Mouse (Mus musculus) G1E (cell line): ENCODE data around the gene Gnas. TPM values are rescaled to one million over a fixed set of nuclear protein-coding genes. Genes with fewer than 3 reads are reported as not detected.
"Not testable (repeated sequence)": the region's sequence is repeated elsewhere in the genome, so short reads cannot be mapped to it uniquely, and the experiment has no call there.

ENCODE experiments used
- ATAC-seq: 2 replicates; pipeline ENCODE4 v1.8.0; 2016; ENCODE audit warnings: mild to moderate bottlenecking; ENCODE audit not compliant: insufficient number of reproducible peaks, poor library complexity, low FRiP score, severe bottlenecking; ENCODE audit errors: extremely low read depth
- DNase-seq: peaks from one replicate; pipeline ENCODE4 v3.0.0; 2012; ENCODE audit warnings: low spot score
- H3K27me3 ChIP-seq: 2 replicates; pipeline ENCODE4 v1.6.1; 2012; ENCODE audit warnings: mild to moderate bottlenecking, low read length, inconsistent platforms; ENCODE audit not compliant: insufficient read depth
- H3K36me3 ChIP-seq: replicated peaks from 2 replicates; pipeline ENCODE3; 2012; ENCODE audit warnings: mild to moderate bottlenecking, inconsistent platforms
- H3K4me1 ChIP-seq: 2 replicates; pipeline ENCODE4 v1.6.1; 2012; ENCODE audit warnings: low read depth, low read length, inconsistent platforms, mixed read lengths; ENCODE audit not compliant: insufficient read depth
- H3K4me3 ChIP-seq: 2 replicates; pipeline ENCODE4 v1.5.1; 2012; ENCODE audit warnings: low read depth, mild to moderate bottlenecking, inconsistent platforms, low read length, moderate library complexity, mixed read lengths
- H3K9me3 ChIP-seq: replicated peaks from 2 replicates; pipeline ENCODE4 v1.6.1; 2012; ENCODE audit warnings: inconsistent platforms
- CTCF ChIP-seq: IDR thresholded peaks from 2 replicates; pipeline ENCODE4 v1.5.1; 2012; ENCODE audit warnings: low read depth, low read length, inconsistent platforms, mixed read lengths
- GATA1 ChIP-seq: IDR thresholded peaks from 2 replicates; pipeline ENCODE4 v1.6.1; 2012; ENCODE audit warnings: borderline replicate concordance, low read length, inconsistent platforms, mixed read lengths
- GATA2 ChIP-seq: IDR thresholded peaks from 2 replicates; pipeline ENCODE4 v1.6.1; 2012; ENCODE audit warnings: low read depth, low read length, inconsistent platforms, borderline replicate concordance
- POLR2AphosphoS5 ChIP-seq: IDR thresholded peaks from 2 replicates; pipeline ENCODE4 v1.6.1; 2012; ENCODE audit warnings: low read depth, low read length, inconsistent platforms; ENCODE audit not compliant: insufficient replicate concordance
- TAL1 ChIP-seq: conservative IDR thresholded peaks from 2 replicates; pipeline ENCODE4 v1.6.1; 2012; ENCODE audit warnings: low read depth, low read length, inconsistent platforms, mixed read lengths
- polyA plus RNA-seq: library from polyadenylated mRNA; stranded (reverse); fragments of >175 nt; gene quantifications from 2 replicates; pipeline ENCODE4 v1.2.3, GENCODE M21; 2012
- total RNA-seq, 2 experiments: library from RNA; stranded (forward) in 1 of 2; stranded (reverse) in 1 of 2; fragments of 200-1000 nt in 1 of 2; fragments of >200 nt in 1 of 2; fragmentation: Nextera tagmentation in 1 of 2; gene quantifications; 2 replicates each; pipeline ENCODE4 v1.2.3; 2014 to 2017

Gene Gnas
- total and polyA plus RNA-seq, 3 experiments = 490 to 1,097 (median 935) TPM

GRCm38 (mm10) chr2:174305646-174306045 is 21.5 kb downstream of the Gnas start:
- TF ChIP-seq TAL1 (no peak), CTCF (no peak), GATA2 (no peak), GATA1 (no peak), POLR2AphosphoS5 (no peak)
- peaks cover 58% of the 10 kb centered on the region for H3K36me3 ChIP-seq
- no peak overlapping the region for H3K4me3 ChIP-seq
- H3K4me1 ChIP-seq = peaks cover 22% of the 10 kb centered on the region
- peaks cover 2% of the 10 kb centered on the region for H3K9me3 ChIP-seq
- ATAC-seq (no peak), DNase-seq (no peak)
- no peaks in the 10 kb centered on the region for H3K27me3 ChIP-seq

DNA sequence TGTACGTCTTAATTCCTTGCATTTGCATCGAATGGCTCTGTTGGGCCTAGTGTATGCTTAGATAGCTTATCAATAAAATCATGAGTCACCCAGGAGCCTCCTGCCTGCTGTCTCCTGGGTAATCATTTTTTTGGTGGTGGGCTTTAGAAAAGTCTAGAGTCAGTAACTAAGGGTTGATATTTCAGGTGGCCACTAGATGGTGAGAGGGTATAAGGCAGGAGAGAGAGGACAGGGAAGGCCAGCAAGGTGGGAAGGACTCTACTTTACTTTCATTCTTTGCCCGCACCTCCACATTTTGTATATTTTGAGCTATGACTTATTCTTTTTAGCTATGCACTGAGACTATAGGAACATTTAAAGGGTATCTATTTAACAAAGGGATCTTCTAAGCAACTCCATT is 23.8 kb downstream of the Gnas start:
- H3K4me1 ChIP-seq = peaks cover 21% of the 10 kb centered on the region

DNA sequence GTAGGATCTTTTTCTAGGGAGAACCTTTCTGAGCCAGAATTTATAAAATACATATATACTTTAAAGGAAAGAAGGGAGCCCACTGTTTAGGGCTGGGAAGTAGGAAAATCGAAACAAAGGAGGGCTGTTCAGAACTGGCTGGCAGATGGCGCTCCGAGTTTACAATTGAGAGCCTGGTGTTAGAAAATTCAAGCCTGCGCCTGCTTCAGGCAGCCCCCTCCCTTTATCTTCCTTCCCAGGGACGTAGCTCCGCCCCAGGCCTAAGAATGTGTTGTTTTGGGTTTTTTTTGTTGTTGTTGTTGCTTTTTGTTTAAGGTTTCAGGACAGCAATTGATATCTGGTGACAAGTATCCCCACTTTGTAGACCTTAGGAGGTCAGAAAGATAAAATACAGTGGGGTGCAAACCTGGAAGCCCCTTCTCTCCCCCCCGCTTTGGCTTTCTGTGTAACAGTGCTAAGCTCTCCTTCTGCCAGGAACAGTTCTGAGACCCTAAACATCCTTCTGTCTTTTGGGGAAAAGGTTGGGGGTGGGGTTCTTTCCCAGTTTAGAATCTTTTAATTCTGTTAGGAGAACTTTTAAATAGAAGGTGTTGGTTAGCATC is 26.9 kb downstream of the Gnas start:
- DNase-seq = no peak
- no peaks in the 10 kb centered on the region for H3K27me3 ChIP-seq
- H3K9me3 ChIP-seq = no peaks in the 10 kb centered on the region
- TF ChIP-seq GATA1 = no peak
- TF ChIP-seq CTCF = no peak
- TF ChIP-seq POLR2AphosphoS5 = no peak
- no peak for TF ChIP-seq GATA2
- TF ChIP-seq TAL1 = no peak
- peaks cover 75% of the 10 kb centered on the region for H3K36me3 ChIP-seq
- peaks cover 21% of the 10 kb centered on the region for H3K4me1 ChIP-seq
- ATAC-seq = peak; percentile 68; the same call in 1 of the 2 replicates
- no peak overlapping the region for H3K4me3 ChIP-seq

More for the DNA sequence above, 23.8 kb downstream of the Gnas start:
- no peak for TF ChIP-seq GATA2
- TF ChIP-seq TAL1 = no peak
- TF ChIP-seq POLR2AphosphoS5 = no peak
- no peak for TF ChIP-seq GATA1
- no peak for TF ChIP-seq CTCF
- ATAC-seq (0 out of 2 replicates have a peak, but pooled peaks have one; percentile 10), DNase-seq (no peak)
- no peaks in the 10 kb centered on the region for H3K27me3 ChIP-seq
- no peak overlapping the region for H3K4me3 ChIP-seq
- no peaks in the 10 kb centered on the region for H3K9me3 ChIP-seq
- peaks cover 61% of the 10 kb centered on the region for H3K36me3 ChIP-seq

DNA sequence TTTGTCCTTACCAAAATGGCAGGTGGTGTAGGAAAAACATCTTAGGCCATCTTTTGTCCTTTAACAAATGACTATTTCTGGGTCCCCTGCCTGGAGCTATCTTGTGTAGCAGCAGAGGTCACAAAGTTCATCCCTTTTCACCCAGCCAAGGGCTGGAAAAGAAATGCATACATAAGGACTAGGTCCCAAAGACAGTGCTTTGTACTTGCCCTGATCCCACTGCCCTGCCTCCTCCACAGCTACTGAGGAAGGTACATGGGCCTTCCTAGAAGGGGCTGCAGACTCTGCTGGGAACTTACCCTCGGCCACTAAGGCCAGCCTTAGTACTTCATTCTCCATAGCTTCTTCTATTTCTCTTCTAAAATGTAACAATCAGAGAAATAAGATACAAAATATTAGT is 27.5 kb downstream of the Gnas start:
- Histone ChIP-seq H3K9me3 (no peaks in the 10 kb centered on the region), H3K4me1 (peaks cover 22% of the 10 kb centered on the region), H3K4me3 (no peak overlapping the region), H3K27me3 (no peaks in the 10 kb centered on the region), H3K36me3 (peaks cover 77% of the 10 kb centered on the region)
- ATAC-seq = no peak
- no peak for DNase-seq
- no peak for TF ChIP-seq GATA1
- no peak for TF ChIP-seq TAL1
- TF ChIP-seq GATA2 = no peak
- TF ChIP-seq CTCF = no peak
- no peak for TF ChIP-seq POLR2AphosphoS5

DNA sequence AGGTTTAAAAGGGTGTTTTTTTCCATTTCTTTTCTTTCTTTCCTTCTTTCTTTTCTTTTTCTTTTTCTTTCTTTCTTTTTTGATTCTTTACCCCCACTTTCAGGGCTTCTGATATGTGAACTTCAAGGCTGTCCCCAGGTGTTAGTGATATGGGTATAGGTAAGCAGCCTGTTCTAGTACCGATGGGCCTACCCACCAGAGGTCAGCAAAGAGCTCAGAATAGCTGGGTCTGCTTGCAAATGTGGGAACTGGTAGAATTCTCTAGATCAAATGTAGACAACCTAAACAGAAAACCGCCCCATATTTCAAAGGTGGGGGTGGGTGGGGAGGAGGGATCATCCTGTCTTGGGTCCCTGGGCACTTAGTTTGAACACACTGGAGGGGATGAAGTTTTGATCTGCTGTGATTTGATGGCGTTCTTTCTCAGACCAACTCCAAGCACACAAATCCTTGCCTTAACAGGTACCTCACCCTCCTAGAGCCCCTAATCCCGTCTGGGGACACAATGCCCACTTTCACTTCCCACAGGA is 28.1 kb downstream of the Gnas start:
- DNase-seq = no peak
- Histone ChIP-seq H3K9me3 (no peaks in the 10 kb centered on the region), H3K4me1 (peaks cover 26% of the 10 kb centered on the region), H3K36me3 (peaks cover 77% of the 10 kb centered on the region), H3K4me3 (no peak overlapping the region), H3K27me3 (no peaks in the 10 kb centered on the region)
- TF ChIP-seq GATA2 = no peak
- TF ChIP-seq CTCF = no peak
- TF ChIP-seq TAL1 = no peak
- TF ChIP-seq POLR2AphosphoS5 = no peak
- TF ChIP-seq GATA1 = no peak
- ATAC-seq = peak; percentile 54; the same call in 1 of the 2 replicates

- Histone ChIP-seq H3K36me3 (peaks cover 77% of the 10 kb centered on the region), H3K9me3 (no peaks in the 10 kb centered on the region), H3K4me3 (no peak overlapping the region), H3K27me3 (no peaks in the 10 kb centered on the region), H3K4me1 (peaks cover 27% of the 10 kb centered on the region)
- DNase-seq = no peak
- TF ChIP-seq TAL1 = no peak
- TF ChIP-seq POLR2AphosphoS5 = no peak
- TF ChIP-seq CTCF = no peak
- TF ChIP-seq GATA1 = no peak
- TF ChIP-seq GATA2 = no peak
- no peak for ATAC-seq
Measured at GRCm38 (mm10) chr2:174312661-174313060, 28.5 kb downstream of the Gnas start.

- ATAC-seq, H3K9me3 ChIP-seq, DNase-seq, H3K27me3 ChIP-seq, H3K4me3 ChIP-seq: not testable (repeated sequence)
- Histone ChIP-seq H3K36me3 (peaks cover 79% of the 10 kb centered on the region), H3K4me1 (peaks cover 22% of the 10 kb centered on the region)
Measured at GRCm38 (mm10) chr2:174315445-174315844, 31.3 kb downstream of the Gnas start.
